Comparison of ENCODE assay signal across 13 mouse cellular contexts in the genomic region with DNA sequence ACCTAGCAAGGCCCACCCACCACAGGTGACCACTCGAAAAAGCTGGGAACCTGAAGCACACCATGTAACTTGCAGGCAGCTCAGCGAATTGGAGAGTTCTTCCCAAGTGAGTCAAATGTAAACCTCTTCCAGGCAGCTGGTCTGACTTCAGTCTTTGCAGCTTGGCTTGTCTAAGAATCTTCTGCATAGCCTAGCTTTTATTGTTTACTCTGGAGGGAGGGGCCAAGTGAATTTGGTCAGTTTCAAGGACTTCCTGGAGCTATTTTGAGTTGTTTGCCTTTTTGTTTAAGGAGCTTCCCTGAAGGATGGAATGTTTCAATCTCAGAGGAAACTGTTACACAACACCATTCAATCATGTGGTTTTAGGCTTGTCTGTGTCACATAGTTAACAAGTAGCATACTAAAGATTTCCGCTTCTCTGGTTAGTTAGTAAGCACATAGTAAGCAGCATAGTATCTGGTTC. TPM values are rescaled to one million over a fixed set of nuclear protein-coding genes. Genes with fewer than 3 reads are reported as not detected.
A peak's percentile ranks its signal among the peaks of the same experiment; 100 is the strongest.
DNase-seq lines count a peak whose midpoint lies in the region; ATAC-seq and TF ChIP-seq lines count a peak whose summit lies in the region.
"Had no signal": no experiment of that assay in that cellular context is flagged by ENCODE, and none has a peak within 500 bp of the region (broad histone marks: within the 10 kb centered on the region; RNA-seq: fewer than 3 reads in every experiment).

No protein-coding gene starts in this region.

- H3K9ac ChIP-seq in forebrain, embryonic 14.5 days (ENCODE audit: low read length) = no peak overlapping the region
- H3K9ac ChIP-seq: liver, embryonic 13.5 days; neural tube, embryonic 15.5 days; stomach, embryonic 15.5 days had no signal

- H3ac ChIP-seq in C2C12 (ENCODE audit: control insufficient read depth, insufficient read length, low read depth) = no peak overlapping the region

- no peak for ATAC-seq in forebrain, embryonic 14.5 days
- ATAC-seq: hindbrain, embryonic 16.5 days had no signal

- H3K36me3 ChIP-seq in C2C12 (ENCODE audit: control insufficient read depth, insufficient read depth) = no peaks in the 10 kb centered on the region
- no peaks in the 10 kb centered on the region for H3K36me3 ChIP-seq in forebrain, embryonic 14.5 days (ENCODE audit: control insufficient read depth, insufficient read depth, low read length)
- no peaks in the 10 kb centered on the region for H3K36me3 ChIP-seq in forebrain, embryonic 10.5 days (replicated peaks)
- H3K36me3 ChIP-seq: liver, embryonic 13.5 days; neural tube, embryonic 15.5 days; stomach, embryonic 15.5 days had no signal

- peak overlapping the region; percentile 37; the same call in 1 of the 2 replicates for H3K27ac ChIP-seq in embryonic fibroblast, embryonic 13.5 days (ENCODE audit: insufficient read depth, low read length)
- H3K27ac ChIP-seq in forebrain, embryonic 14.5 days (ENCODE audit: low read depth, low read length) = no peak overlapping the region
- H3K27ac ChIP-seq in forebrain, embryonic 10.5 days = no peak overlapping the region
- H3K27ac ChIP-seq: liver, embryonic 13.5 days; neural tube, embryonic 15.5 days; stomach, embryonic 15.5 days had no signal

- no peak overlapping the region for H3K4me2 ChIP-seq in forebrain, embryonic 14.5 days (ENCODE audit: low read length)
- H3K4me2 ChIP-seq: liver, embryonic 13.5 days; neural tube, embryonic 15.5 days; stomach, embryonic 15.5 days had no signal

- H3K79me3 ChIP-seq in C2C12 (ENCODE audit: low read depth) = peaks cover 80% of the 10 kb centered on the region

- H3K9me3 ChIP-seq in forebrain, embryonic 14.5 days (replicated peaks; ENCODE audit: control insufficient read depth, low read length) = no peaks in the 10 kb centered on the region
- H3K9me3 ChIP-seq in forebrain, embryonic 10.5 days = no peaks in the 10 kb centered on the region
- H3K9me3 ChIP-seq: liver, embryonic 13.5 days; neural tube, embryonic 15.5 days; stomach, embryonic 15.5 days had no signal

- peaks cover 98% of the 10 kb centered on the region for H3K79me2 ChIP-seq in C2C12 (ENCODE audit: control insufficient read depth, insufficient read depth)

- 88% methylated on average over 3 of the region's 3 CpGs for WGBS in forebrain, embryonic 14.5 days
- WGBS in forebrain, embryonic 10.5 days = 95% methylated on average over 3 of the region's 3 CpGs

- DNase-seq in 3T3-L1 (ENCODE audit: low read depth, low spot score) = peak; percentile 82
- peak; percentile 91 for DNase-seq in lung, postnatal 25 days (ENCODE audit: low spot score)
- DNase-seq in forebrain, embryonic 14.5 days (ENCODE audit: low spot score) = no peak
- DNase-seq in spleen, postnatal 36 days (ENCODE audit: low spot score in 2 of 2) = no peak
- no peak for DNase-seq in forebrain, embryonic 10.5 days (ENCODE audit: extremely low spot score, low spot score)
- DNase-seq: adrenal gland, adult 8-10 months; liver, embryonic 13.5 days; midbrain, embryonic 14.5 days had no signal

- peaks cover 7% of the 10 kb centered on the region for H3K4me1 ChIP-seq in embryonic fibroblast, embryonic 13.5 days (ENCODE audit: control insufficient read depth, insufficient read depth, low read length)
- H3K4me1 ChIP-seq in forebrain, embryonic 14.5 days (ENCODE audit: control insufficient read depth, insufficient read depth, low read length) = peaks cover 3% of the 10 kb centered on the region; the same call in 1 of the 2 replicates
- H3K4me1 ChIP-seq in forebrain, embryonic 10.5 days = no peaks in the 10 kb centered on the region; the same call in 1 of the 2 replicates

- H3K27me3 ChIP-seq in C2C12 (ENCODE audit: control insufficient read depth, insufficient read depth, insufficient read length) = no peaks in the 10 kb centered on the region
- H3K27me3 ChIP-seq in forebrain, embryonic 14.5 days (replicated peaks; ENCODE audit: control insufficient read depth, insufficient read depth, low read length) = no peaks in the 10 kb centered on the region
- no peaks in the 10 kb centered on the region for H3K27me3 ChIP-seq in forebrain, embryonic 10.5 days (ENCODE audit: poor library complexity, severe bottlenecking)
- H3K27me3 ChIP-seq: liver, embryonic 13.5 days; neural tube, embryonic 15.5 days; stomach, embryonic 15.5 days had no signal

- no peak for TF ChIP-seq POLR2A in embryonic fibroblast, embryonic 13.5 days (IDR thresholded peaks at IDR 0.05; ENCODE audit: low read depth, low read length)

- H3K4me3 ChIP-seq in C2C12 (ENCODE audit: insufficient read depth, poor library complexity, severe bottlenecking) = no peak overlapping the region
- H3K4me3 ChIP-seq in embryonic fibroblast, embryonic 13.5 days (ENCODE audit: insufficient read depth, low read length) = no peak overlapping the region
- H3K4me3 ChIP-seq in forebrain, embryonic 14.5 days (ENCODE audit: low read depth, low read length) = no peak overlapping the region
- no peak overlapping the region for H3K4me3 ChIP-seq in forebrain, embryonic 10.5 days
- H3K4me3 ChIP-seq: liver, embryonic 13.5 days; neural tube, embryonic 15.5 days; stomach, embryonic 15.5 days had no signal

- no peak for TF ChIP-seq CTCF in C2C12 (IDR thresholded peaks at IDR 0.05; ENCODE audit: control insufficient read depth, insufficient read depth, insufficient read length)
- TF ChIP-seq CTCF in embryonic fibroblast, embryonic 13.5 days (IDR thresholded peaks at IDR 0.05; ENCODE audit: borderline replicate concordance, insufficient read depth, low read length) = no peak

TF ChIP-seq in C2C12, 6 proteins besides CTCF, POLR2A, EP300 and RAD21:
- TF ChIP-seq CEBPB (IDR thresholded peaks at IDR 0.05; ENCODE audit: low read depth) = peak; percentile 82
- no peak for TF ChIP-seq MAX (IDR thresholded peaks at IDR 0.05)

RNA-seq across cellular contexts. Expression of a gene that starts 11.4 kb away (rescaled TPM):
- 8.6 TPM for polyA plus RNA-seq in C2C12 (2012; fragmentation: generic; extraction: Trizol)
- 38.5 and 45.1 TPM in 2 replicates for polyA plus RNA-seq in embryonic fibroblast, embryonic 13.5 days (2011; ENCODE audit: insufficient read length, low read depth, missing spikeins)
- 17.7 and 18.7 TPM in 2 replicates for polyA plus RNA-seq in forebrain, embryonic 14.5 days (2014; fragmentation: Nextera tagmentation; extraction: Ambion mirVana)
- polyA plus RNA-seq in forebrain, embryonic 10.5 days (2016; fragmentation: Nextera tagmentation; extraction: Ambion mirVana) = 5.0 and 8.0 TPM in 2 replicates

RNA-seq across cellular contexts. Expression of a gene that starts 43.0 kb away (rescaled TPM):
- 14.7 TPM for polyA plus RNA-seq in C2C12 (2012; fragmentation: generic; extraction: Trizol)
- 96.0 and 103 TPM in 2 replicates for polyA plus RNA-seq in embryonic fibroblast, embryonic 13.5 days (2011; ENCODE audit: insufficient read length, low read depth, missing spikeins)
- polyA plus RNA-seq in forebrain, embryonic 14.5 days (2014; fragmentation: Nextera tagmentation; extraction: Ambion mirVana) = 6.8 and 7.2 TPM in 2 replicates
- polyA plus RNA-seq in forebrain, embryonic 10.5 days (2016; fragmentation: Nextera tagmentation; extraction: Ambion mirVana) = 7.5 and 8.2 TPM in 2 replicates

Comparison
In these comparisons a context has a peak if more than half of its experiments do, and no peak if none do; other contexts are left out.
1. DNase-seq: peak in 3T3-L1 (single experiment) and lung, postnatal 25 days (single experiment); none in forebrain, embryonic 14.5 days (single experiment), spleen, postnatal 36 days (0 of 2) and forebrain, embryonic 10.5 days (single experiment).